ENCODE assay signal across 18 mouse cellular contexts in the genomic region with DNA sequence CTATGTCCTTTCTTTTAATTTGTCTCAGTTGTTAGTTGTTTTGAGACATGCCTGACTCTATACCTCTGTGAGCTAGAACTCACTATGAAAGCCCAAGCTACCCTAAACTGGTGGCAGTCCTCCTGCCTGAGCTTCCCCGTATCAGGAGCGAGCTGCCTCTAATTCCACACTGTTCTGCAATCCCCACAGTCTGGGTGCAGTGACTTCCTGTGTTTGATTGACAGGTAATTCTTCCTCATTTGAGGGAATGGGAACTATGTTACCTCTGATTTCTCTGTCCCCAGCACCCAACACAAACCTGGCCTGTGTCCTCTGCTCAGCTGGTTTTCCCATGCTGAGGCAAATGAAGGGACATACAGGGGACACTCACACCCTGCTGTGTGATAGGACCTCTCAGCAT. TPM values are rescaled to one million over a fixed set of nuclear protein-coding genes. Genes with fewer than 3 reads are reported as not detected.
"Had no signal": no experiment of that assay in that cellular context is flagged by ENCODE, and none has a peak within 500 bp of the region (broad histone marks: within the 10 kb centered on the region; RNA-seq: fewer than 3 reads in every experiment).

No protein-coding gene starts in this region.

- H3K9me3 ChIP-seq: limb, embryonic 10.5 days; liver, embryonic 12.5 days; lung, embryonic 15.5 days; neural tube, embryonic 13.5 days; stomach, embryonic 15.5 days had no signal

- H3K9ac ChIP-seq: liver, embryonic 12.5 days; liver, postnatal 0 days; lung, embryonic 15.5 days; neural tube, embryonic 13.5 days; stomach, embryonic 15.5 days had no signal

- H3K27me3 ChIP-seq: stomach, embryonic 15.5 days had no signal

- H3K36me3 ChIP-seq: limb, embryonic 10.5 days; liver, embryonic 12.5 days; lung, embryonic 15.5 days; neural tube, embryonic 13.5 days; stomach, embryonic 15.5 days had no signal

- H3K27ac ChIP-seq: kidney, postnatal 0 days; limb, embryonic 10.5 days; liver, embryonic 12.5 days; lung, embryonic 15.5 days; neural tube, embryonic 13.5 days; stomach, embryonic 15.5 days had no signal

- DNase-seq: kidney, adult 8-10 months; kidney, postnatal 36 days; layer of hippocampus, adult 9-11 months; liver, postnatal 0 days; lung, postnatal 14 days; retina, postnatal 1 day; right cerebral cortex, postnatal 4 days; thymus, postnatal 4 days had no signal

- H3K4me3 ChIP-seq: limb, embryonic 10.5 days; liver, embryonic 12.5 days; lung, embryonic 15.5 days; neural tube, embryonic 13.5 days; stomach, embryonic 15.5 days had no signal

- ATAC-seq: inflammation-experienced regulatory T-cells, adult 6 months; liver, embryonic 12.5 days; liver, postnatal 0 days; midbrain, embryonic 16.5 days had no signal

- H3K4me2 ChIP-seq: liver, embryonic 12.5 days; lung, embryonic 15.5 days; midbrain, embryonic 11.5 days; neural tube, embryonic 13.5 days; stomach, embryonic 15.5 days had no signal

- H3K4me1 ChIP-seq: neural tube, embryonic 13.5 days had no signal

RNA-seq across cellular contexts. Expression of a gene that starts 27.9 kb away (rescaled TPM):
- polyA plus RNA-seq: inflammation-experienced regulatory T-cells, adult 6 months had no signal

RNA-seq across cellular contexts. Expression of a gene that starts 58.2 kb away (rescaled TPM):
- total RNA-seq: layer of hippocampus, adult 18-20 months had no signal
- polyA plus RNA-seq: inflammation-experienced regulatory T-cells, adult 6 months; liver, postnatal 0 days; lung, embryonic 15.5 days; stomach, embryonic 15.5 days had no signal
